Mouse (Mus musculus) liver, embryonic 14.5 days (tissue): ENCODE measurements around the gene Gpr31b.
"Not testable (repeated sequence)": the region's sequence is repeated elsewhere in the genome, so short reads cannot be mapped to it uniquely, and the experiment has no call there.

Experiments
- CTCF ChIP-seq: IDR thresholded peaks from 2 replicates; pipeline ENCODE4 v1.5.1; 2016; ENCODE audit warnings: antibody characterized with exemption, low read depth, control low read depth
- EP300 ChIP-seq: IDR thresholded peaks from 2 replicates; pipeline ENCODE4 v1.6.1; 2016; ENCODE audit warnings: antibody characterized with exemption, low read depth

DNA sequence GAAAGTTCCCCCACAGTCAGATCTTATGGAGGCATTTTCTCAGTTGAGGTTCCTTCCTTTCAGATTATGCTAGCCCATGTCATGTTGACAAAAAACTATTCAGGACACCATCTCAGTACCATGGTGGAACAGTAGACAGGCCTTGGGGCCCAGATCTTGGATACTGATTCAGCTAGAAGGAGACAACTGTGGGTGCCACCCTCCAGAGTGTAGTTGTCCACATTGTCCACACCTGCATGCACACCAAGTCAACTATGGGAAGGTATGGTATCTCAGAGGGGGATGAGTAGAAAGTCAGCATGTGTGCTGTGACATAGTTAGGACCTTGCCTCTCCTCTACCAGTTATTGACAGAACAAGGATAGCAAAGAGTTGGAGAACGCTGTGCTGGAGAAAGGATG lies 39.4 kb upstream of the Gpr31b start:
- not testable (repeated sequence) for TF ChIP-seq CTCF, EP300
